Mouse (Mus musculus): ENCODE data around the gene Bcl2l2. TPM values are rescaled to one million over a fixed set of nuclear protein-coding genes. Genes with fewer than 3 reads are reported as not detected.

The Bcl2l2 gene
- total RNA-seq (2021) = 10 to 100 TPM; 95.3 to 96.8 TPM
- long read RNA-seq, experiment 1 = 0 reads
- long read RNA-seq, experiment 2 = 0 reads

DNA sequence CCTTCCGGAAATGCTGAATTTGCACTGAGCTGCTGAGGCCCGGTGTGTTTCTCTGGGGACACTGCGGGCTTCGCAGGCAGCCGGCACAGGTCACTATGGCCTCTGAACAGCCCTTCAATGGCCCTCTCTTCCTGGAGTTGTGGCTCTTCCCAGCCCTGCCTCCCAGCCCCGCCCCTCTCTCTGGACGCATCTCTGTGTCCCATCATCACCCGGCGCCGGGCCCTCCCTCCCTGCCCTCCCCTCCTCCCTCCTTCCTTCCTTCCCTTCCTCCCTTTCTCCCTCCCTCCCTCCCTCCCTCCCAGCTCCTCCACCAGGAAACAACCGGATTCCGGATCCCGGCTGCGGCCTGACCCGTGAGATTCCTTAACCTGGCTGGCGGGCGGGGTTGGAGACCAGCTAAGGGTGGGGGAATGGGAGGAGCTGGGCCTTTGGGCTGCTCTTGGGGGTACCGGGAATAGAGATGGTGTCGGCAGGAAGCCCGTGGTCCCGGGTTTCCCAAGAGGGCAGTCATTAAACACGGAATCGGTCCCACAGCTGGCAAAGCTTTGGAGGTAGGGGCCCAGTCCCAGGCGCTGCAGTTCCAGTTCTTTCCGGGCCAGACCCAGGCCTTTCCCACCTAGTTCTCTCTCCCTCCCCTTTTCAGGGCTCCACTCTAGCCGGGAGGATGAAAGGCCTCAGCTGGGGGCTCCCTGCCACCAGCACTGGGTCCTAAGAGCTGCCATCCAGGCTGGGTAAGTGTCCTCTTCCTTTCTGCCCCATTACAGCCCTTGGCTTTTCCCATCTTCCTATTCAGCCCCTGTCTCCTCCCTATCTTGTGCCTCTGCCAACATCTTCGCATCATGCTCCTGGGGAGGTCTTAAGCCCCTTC, at the start of gene Bcl2l2, which contains the start of gene Gm20521:
TSS of gene Bcl2l2 (plus strand) at position 224 of the 868 bp plus-strand sequence.
TSS of gene Gm20521 (plus strand) at position 288 of the 868 bp plus-strand sequence.
- DNase-seq (ENCODE audit: low spot score in 2 of 2) = peak; percentile 61 to 74

DNA sequence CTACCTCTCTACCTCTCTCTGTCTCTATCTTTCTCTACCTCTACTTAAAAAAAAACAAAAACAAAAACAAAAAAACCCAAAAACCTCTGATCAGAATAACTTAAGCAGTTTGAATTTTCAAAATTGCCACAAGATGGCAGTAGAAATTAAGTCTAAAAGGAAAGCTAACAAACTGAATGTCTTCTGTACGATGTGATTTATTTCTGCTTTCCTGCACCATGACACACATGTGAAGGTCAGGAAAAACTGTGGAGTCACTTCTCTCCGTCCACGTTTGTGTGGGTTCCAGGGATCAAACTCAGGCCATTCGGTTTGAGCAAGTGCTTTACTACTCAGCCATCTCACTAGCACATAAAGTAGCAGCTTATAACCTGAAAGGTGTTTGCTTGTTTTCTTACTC, 39.7 kb upstream of the Bcl2l2 start:
- peak; percentile 7 to 51 for DNase-seq (ENCODE audit: low spot score in 2 of 2)

DNA sequence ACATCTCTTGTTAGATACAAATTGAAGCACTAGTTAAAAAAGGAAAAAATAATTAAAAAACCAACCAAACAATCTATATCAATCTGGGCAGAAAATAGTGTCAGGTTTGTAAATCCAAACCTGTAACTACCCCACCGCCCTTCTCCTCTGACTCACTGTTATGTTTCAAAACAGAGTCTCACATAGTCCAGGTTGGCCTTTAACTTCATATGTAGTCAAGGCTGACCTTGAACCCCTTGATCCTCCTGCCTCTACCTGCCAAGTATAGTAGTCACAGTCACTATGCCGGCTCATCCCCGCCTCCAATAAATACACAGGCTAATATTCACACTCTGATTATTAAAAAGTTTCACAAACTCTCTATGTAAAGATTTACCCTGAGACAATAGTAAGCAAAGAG, 27.5 kb upstream of the Bcl2l2 start:
- no peak for DNase-seq (ENCODE audit: low spot score in 2 of 2)

DNA sequence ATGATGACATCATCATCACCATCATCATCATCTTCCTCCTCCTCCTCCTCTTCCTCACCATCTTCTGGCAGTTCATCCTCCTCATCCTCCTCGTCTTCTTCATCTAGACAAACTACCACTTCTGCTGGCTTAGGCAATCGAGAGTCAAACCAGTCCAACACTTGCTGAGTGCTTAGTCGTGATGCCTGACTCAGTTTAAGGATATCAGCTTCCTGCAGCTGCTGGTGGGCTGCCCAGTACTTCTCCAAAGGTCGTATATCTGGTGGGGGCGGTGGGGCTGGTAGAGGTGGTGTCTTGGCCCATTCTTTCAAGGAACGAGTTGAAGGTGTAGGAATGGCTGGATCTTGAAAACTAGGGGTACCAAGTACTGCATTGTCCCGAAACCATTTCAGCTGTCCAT, 26.5 kb upstream of the Bcl2l2 start:
- DNase-seq (ENCODE audit: low spot score in 2 of 2) = no peak

DNA sequence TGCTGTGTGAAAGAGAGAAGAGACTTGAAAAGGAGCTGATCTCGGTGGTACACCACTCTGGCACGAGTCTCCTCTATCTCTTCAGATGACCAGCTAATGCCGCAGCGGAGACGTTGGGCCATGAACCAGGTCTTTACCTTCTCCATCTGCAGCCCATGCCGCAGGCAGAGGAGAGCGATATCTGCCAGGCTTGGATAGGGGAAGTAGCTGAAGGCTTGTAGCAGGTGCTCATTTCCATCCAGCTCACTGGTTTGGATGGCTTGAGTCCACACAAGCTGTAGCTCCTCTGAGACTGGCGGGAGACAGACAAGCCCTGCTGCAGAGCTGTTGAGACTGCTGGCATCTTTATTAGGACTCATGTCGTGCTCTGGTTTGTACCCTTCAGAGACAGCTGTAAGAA, 25.3 kb upstream of the Bcl2l2 start:
- DNase-seq (ENCODE audit: low spot score in 2 of 2) = peak; percentile 14 to 20

DNA sequence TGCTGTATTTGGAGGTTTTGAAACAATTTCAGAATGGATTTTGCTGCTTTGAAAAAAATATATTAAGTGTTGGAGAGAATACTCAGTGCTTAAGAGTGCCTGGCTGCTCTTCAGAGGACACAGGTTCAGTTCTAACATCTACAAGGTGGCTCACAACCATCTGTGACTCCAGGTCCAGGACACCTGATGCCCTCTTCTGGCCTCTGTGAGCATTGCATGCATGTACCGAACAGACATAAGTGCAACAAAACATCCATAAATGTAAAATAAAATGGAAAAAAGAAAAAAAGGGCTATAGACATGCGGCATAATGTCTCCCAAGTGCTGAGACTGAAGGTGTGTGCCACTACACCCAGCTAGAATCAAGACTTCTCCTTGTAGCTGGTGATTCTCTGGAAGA, 22.7 kb upstream of the Bcl2l2 start:
- DNase-seq (ENCODE audit: low spot score in 2 of 2) = peak in 1 of 2 experiments; percentile 56

DNA sequence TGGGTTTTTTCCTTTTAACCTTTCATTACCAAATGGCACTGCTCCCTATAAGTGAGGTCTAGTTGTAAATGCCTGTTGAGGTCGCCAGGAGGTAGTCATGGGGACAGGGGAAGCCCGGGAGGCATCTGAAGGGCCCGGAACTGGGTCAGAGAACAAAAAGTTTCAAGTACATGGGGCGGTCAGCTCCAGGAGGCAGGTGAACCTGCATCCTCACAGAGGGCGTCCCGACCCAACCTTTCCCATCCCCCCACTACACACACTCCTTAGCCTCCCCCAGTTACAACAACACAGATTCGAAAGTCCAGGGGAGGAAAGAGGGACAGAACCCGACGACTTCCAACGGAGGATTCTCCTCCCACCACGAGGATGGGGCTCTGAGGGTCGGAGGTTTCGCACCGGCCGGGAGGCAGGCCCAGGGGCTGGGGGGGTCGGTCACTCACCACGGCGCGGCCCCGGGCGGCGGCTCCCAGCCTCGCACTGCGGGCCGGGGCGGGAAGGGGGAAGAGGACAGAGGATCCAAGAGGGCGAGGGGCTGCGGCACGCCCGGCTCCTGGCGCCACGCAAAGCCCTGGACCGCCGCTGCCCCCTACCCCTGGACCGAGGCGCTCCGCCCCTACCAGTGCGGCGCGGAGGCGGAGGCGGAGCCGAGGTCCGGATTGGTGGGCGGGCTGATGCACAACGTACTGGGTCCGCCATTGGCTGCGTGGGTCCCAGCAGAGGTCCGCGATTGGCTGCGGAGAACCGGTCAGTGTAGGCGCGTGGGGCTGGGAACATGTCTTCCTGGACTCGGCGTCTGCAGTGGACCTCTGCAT, 19.5 kb upstream of the Bcl2l2 start:
- peak; percentile 89 to 93 for DNase-seq (ENCODE audit: low spot score in 2 of 2)

DNA sequence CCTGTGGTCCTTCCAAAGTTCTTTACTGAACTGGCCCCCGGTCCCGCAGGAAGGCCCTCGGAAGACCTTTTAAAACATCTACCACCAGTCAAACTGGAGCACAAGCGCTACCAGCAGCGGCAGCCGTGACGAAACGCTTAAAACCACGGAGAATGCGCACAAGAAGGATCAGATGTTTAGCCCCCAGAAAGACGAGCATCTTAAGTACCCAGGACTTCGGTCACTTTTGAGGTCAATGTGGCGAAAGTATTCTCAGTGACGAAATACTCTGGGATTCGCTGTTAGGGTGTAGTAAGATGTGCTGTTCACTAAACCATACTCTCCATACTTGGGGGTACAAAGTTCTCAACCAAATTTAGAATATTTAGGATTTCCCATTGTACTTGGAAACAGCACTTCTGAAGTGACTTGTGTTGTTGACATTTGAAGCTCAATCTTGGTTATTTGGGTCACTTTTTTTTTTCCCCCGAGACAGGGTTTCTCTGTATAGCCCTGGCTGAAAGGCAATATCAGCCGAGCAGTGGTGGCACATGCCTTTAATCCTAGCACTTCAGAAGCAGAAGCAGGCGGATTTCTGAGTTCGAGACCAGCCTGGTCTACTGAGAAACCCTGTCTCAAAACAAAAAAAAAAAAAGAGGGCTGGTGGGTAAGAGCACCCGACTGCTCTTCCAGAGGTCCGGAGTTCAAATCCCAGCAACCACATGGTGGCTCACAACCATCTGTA, 18.7 kb upstream of the Bcl2l2 start:
- DNase-seq (ENCODE audit: low spot score in 2 of 2) = no peak

DNA sequence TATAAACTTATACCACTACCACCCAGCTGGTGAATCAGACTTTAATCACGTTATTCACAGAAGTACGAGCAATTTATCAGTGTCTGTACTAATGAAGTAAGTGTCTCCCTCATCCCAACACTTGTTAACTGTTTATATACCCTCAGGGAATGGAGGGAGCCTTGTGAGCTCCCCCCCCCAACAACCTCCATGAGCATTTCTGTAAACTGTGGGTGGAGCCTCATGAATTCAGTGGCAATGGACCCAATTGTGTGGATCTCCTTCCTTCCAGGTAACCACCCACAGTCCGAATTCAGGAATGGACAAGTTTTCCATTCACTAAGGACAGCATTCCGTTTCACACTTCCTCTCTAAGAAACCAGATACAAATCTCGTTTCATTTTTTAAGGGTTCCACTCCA, 17.6 kb upstream of the Bcl2l2 start:
- no peak for DNase-seq (ENCODE audit: low spot score in 2 of 2)

DNA sequence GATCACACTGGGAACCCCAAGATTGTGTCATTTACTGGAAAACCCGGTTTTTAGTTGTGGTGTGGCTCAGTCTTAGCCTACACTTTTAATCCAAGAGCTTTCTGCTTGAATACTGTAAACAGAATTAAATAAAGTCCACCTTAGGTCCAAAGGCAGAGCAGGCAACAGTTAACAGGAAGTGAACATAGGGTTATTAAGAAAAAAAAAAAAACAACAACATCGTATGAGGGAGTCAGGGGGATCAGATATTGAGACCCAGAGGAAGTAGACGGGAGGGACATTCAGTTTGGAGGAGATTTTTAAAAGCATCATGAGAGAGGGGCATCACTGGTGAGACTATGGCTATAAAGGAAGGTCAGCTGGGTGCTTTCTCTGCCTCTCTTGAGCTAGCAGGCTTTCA, 16.9 kb upstream of the Bcl2l2 start:
- no peak for DNase-seq (ENCODE audit: low spot score in 2 of 2)

DNA sequence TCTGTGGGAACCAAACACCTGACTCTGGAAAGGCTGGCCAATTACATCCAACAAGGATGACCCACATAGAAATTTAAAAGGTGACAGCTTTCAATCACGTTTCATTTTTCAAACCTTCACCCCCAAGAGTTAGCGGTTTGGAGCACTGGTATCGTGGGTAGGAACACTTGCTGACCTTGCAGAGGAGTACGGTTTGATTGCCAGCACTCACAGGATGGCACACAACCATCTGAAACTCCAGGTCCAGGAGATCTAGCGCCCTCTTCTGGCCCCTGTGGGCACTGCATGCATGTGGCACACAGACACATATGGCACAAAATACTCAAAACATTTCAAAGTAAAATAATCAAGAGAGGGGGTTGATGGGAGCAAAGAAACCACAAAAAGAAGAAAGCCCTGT, 16.2 kb upstream of the Bcl2l2 start:
- no peak for DNase-seq (ENCODE audit: low spot score in 2 of 2)

DNA sequence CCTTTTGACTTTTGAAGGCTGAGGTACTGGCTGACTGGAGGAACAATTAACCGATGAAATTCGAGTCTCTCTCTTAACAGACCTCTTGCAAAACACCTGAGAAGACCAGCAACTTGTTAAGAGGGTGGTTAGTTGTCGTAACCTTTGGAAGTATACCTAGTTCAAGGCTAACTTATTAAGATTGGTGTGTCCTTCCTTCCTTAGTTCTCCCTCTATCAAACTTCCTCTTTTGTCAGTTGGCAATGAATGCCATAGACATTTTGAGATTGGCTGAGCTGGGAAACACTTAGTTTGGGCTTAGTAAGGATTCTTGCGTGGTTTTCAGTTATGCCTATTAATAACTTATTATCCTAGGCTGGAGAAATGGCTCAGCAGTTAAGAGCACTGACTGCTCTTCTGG, 15.2 kb upstream of the Bcl2l2 start:
- DNase-seq (ENCODE audit: low spot score in 2 of 2) = no peak

DNA sequence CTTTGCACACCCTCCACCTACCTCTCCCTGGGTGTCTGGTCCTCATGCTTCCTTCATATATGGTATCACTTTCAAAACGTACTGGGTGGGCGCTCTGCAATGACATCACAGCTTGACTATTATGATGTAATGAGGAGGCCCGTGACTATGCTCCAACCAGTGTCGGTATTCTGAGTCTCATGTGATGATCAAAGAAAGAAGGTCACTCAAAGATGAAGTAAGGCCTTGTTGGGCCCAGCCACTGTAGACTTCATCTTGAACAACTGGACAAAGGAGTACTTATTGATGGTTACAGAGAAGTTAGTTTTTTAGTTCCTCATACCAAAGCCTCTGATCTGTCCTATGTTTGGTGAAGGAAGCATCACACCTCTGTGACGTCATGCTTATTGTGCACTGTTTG, 12.3 kb upstream of the Bcl2l2 start, which contains the start of gene Homez:
TSS of gene Homez (minus strand) at position 101 of the 400 bp plus-strand sequence.
- DNase-seq (ENCODE audit: low spot score in 2 of 2) = no peak

DNA sequence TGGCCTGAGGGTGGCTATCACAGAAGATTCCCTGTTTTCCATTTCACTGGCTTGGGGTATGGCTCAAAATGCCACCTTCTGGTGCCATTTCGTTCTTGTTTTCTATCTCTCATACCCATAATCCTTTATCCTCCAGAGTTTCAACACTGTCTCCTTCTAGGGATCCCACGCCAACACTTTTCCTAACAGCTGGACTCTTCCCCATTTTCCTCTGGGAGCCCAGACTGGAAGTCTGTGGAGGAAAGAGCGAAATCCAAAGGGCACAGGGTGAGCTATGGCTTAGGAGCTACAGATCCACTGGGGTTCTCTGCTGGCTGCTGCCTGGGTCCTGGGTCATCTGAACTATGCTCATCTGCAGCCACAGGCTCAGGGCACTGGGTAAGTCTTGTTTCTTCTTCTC, 9.0 kb upstream of the Bcl2l2 start:
- DNase-seq (ENCODE audit: low spot score in 2 of 2) = no peak

DNA sequence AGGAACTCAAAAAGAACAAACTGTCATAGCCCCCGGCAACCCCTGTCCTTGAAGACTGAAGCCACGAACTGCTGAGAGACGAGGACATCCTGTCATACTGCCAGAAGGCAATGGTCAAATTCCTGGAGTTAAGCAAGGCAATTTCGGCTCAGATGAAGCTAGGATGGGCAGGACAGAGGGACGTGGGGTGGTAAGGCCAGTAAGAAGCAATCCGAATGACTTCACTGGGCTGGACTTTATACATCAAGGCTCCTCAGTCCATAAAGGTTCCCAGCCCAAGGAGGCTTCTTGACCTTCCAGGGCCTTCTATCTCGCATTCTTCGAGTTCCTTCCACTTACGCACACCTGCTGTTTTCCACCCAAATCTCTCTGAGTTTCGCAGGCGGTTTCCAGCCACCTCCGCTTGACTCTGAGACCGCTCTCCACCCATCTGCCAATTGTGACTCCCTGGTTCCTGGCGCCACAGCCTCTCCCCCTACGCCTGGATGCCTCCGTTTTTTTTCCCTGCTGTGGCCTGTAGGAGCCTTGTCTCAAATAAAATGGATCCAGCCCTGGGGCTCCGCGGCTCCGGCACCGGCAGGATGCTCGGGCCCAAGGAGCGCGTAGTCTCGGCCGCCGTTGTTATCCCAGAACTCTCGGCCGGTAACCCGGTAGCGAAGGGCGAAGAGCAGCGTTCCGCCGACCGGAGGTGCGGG, 7.2 kb upstream of the Bcl2l2 start:
- no peak for DNase-seq (ENCODE audit: low spot score in 2 of 2)

DNA sequence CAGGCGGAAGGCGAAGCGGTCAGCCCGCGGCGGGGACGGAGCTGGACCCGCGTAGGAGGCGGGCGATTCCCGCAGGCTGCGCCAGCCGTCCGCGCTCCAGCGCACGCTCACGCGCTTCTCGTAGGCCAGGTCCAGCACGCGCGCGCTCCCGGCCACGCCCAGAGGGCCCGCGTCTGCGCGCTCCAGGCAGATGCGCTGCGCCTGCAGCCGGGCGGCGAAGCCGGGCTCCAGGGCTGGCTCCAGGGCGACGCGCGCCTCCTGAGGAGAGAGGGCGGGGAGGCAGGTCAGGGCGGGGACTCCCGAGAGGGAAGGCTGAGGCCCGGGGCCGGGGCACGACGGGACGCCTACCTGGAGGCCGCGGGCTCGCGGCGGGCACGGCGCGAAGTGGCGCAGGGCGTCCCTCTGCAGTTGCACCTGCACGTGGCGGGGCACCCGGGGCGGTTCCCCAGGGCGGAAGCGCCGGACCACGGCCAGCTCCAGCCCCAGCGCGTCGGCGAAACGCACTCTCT, 6.6 kb upstream of the Bcl2l2 start:
- peak; percentile 89 for DNase-seq (ENCODE audit: low spot score in 2 of 2)

DNA sequence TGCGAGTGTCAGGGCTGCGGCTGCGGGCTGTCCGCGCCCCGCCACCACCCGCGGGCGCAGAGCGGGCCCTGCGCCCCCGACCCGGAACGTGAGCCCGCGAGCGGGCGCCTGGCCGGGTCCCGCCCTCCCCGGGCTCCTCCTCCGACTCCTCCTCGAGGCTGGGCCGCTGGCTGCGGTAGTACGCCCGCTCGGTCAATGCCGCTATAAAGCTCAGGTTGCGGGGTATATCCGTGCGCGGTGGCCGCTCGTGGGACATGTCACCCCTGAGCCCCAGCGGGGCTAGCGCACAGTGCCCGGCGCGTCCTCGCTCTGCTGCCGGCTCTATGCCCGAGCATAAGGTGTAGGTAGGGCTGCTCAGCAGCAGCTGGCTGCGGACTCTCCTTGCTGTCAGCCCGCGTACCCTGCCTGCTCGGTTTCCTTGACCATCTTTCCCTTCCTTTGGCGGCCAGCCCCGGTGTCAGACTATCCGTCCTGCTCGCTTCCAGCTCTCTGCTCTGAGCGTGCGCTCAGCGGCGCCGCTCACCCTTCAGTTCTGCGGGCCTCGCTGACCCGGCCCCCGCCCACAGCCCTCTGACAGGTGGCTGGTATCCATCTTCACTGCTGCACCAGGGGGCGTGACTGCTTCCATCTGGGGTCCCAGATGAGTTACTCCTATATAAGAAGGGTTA, 6.0 kb upstream of the Bcl2l2 start, which contains the start of gene Ppp1r3e:
TSS of gene Ppp1r3e (minus strand) at position 503 of the 668 bp plus-strand sequence.
- peak; percentile 59 to 65 for DNase-seq (ENCODE audit: low spot score in 2 of 2)

DNA sequence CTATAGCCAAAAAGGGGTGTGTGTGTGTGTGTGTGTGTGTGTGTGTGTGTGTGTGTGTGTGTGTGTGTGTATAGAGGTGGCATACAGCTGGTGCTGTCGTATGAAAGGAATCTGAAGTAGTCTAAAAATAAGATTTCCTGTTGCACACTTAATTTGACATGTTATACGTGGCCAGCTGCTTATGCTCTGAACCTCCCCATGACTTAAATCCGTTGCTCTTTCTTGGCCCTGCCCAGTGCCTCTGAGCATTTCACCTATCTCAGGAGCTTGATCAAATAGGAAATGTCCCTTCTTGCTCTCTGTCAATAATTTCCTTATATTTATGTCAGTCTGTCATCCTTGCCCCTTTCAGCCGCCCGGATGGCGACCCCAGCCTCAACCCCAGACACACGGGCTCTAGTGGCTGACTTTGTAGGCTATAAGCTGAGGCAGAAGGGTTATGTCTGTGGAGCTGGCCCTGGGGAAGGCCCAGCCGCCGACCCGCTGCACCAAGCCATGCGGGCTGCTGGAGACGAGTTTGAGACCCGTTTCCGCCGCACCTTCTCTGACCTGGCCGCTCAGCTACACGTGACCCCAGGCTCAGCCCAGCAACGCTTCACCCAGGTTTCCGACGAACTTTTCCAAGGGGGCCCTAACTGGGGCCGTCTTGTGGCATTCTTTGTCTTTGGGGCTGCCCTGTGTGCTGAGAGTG, 990 bp downstream of the Bcl2l2 start:
- no peak for DNase-seq (ENCODE audit: low spot score in 2 of 2)

DNA sequence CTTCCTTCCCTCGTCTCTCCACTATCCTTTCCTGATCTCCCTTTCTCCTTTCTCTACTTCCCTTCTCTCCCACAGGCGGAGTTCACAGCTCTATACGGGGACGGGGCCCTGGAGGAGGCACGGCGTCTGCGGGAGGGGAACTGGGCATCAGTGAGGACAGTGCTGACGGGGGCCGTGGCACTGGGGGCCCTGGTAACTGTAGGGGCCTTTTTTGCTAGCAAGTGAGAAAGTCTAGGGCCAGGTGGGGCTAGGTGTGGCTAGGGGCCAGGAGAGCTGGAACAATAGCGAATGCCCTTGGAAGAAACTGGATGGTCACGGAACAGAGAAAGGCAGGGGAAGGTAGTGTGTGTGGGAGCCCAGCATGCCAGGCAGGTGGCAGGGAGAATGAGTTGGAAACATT, 2.1 kb downstream of the Bcl2l2 start:
- DNase-seq (ENCODE audit: low spot score in 2 of 2) = no peak

Data from layer of hippocampus, postnatal 14 days (tissue).